Mouse (Mus musculus) cerebral cortex, adult 2 months (tissue): ENCODE data around the gene Gpatch11.

Source experiments
- WGBS: fragments of 180-500 bp; shearing (Covaris S2); methylation state at CpG from one replicate; pipeline ENCODE4 v1.1.7; 2018; 5-methylcytosine and 5-hydroxymethylcytosine counted together

Gpatch11 gene

DNA sequence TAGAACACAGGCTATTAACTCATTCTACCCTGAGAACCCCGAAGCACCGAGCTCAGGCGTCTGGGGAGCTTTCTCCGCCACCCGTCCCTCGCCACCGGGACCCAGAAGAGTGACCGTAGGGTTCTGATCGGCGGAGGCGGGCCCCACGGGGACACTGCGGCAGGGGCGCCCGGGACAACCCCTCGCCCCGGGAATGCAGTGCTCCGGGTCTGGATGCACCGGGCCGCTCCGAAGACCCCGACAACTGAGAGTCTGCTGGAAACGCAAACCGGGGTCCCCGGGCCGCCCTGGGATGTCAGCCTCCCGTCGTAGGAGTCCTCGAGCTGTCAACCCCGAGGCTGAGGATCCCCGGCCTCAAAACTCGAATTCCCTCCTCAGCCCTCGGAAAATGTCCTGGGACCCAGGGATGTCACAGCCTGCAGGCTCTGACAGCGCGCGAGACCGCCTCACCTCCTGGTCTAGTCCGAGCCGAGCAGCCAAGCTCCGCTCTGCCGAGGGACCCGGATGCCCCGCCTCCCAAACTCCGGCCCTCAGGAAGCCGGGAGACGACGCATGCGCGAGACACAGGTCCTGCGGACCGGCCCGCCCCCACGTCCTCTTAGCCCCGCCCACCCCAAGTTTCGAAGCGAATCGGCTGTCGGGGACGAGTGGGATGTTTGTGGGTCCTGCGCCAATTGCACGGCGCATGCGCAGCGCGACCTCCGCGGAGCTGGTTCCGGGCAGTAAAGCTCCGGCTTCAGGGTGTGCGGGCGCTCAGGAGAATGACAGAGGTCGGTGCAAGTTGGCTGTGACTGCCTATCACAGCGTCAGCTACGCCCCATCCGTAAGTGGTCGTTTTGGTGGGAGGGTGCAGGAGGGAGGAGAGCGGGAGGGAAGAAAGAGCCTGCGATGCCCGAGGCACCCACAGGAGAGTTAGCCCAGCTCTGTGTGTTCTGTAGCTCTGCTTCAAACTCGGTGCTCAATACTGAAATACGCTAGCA lies at the start of gene Gpatch11, which contains the start of gene Heatr5b:
Gpatch11 (plus strand) TSS at position 712 of the 980 bp plus-strand sequence.
Heatr5b (minus strand) TSS at position 509 of the 980 bp plus-strand sequence.
- WGBS: under 1% methylated on average over 81 of the region's 81 CpGs

DNA sequence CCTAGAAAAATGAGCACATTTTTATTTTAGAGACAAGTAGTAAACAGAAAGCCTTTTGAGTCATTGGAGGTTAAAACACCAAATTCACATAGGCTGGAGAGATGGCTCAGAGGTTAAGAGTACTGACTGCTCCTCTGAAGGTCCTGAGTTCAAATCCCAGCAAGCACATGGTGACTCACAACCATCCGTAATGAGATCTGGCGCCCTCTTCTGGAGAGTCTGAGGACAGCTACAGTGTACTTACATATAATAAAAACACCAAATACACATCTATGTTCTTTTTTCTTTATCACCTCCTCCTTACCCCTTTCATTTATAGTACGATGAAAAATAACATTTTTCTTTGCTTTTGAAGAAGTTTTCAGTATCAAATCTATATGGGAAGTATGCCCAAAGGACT lies 47.1 kb upstream of the Gpatch11 start:
- WGBS: 73% methylated on average over 3 of the region's 3 CpGs

DNA sequence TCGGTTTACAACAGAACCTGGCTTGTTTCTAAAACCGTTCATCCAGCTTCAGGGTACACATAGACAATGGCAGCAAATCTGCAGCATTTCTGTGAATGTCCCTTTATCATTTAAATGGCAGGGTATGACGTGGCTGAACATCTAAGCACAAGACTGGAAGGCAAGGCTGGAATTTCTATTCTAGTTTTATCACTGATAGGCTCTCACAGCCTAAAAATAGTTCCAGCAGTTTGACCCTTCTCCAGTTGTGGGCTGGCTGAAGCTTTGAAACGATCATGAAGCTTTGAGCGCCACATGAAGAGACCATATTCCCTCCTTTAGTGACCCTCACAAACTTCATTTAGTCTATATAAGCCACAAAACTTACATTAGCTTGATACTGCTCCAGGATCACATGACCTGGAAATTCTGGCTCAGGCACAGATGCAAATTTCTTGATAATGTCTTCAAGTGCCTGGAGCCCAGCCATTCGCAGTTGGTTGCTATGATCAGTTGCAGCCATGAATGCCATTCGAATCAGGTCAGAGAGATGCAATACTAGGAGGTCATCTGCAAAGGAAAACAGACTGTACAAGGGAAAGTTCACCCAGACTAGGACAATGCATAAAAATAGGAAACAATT lies 44.2 kb upstream of the Gpatch11 start:
- WGBS: 66% methylated on average over 7 of the region's 7 CpGs

DNA sequence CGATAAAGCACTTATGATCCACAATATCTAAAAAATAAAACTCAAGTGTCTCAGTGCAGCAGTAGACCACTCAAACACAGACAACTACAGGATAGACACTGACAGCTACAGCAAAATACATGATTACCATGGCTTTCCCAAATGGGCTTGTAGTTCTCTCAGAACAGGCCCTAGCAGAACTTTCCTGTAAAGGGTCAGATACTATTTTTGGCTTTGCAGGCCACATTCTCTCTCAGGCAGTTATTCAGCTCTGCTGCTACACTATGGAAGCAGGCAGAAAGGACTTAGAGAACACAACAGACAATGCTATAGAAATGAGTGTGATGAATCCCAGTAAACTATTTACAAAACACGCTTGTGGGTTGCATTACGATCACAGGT lies 43.7 kb upstream of the Gpatch11 start:
- WGBS: 85% methylated on average over 3 of the region's 3 CpGs

DNA sequence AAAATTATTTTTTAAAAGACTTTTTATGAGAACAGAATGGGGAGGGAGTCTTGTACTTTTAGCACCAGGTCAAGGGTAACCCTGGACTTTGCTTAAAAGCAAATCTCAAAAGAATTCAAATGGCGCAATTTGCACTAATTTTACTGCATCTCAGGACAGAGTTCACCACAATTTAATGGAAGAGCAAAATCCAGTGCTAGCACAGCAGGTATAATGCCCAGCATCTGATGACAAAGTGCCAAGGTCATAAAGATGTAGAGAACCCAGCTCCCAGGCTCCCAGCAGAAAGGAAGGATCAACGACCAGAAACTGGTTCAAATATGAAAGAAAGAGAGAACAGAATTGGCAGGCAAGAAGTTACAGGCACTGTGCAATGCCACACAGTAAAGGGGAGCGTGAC lies 43.2 kb upstream of the Gpatch11 start:
- 73% methylated on average over 3 of the region's 3 CpGs for WGBS

DNA sequence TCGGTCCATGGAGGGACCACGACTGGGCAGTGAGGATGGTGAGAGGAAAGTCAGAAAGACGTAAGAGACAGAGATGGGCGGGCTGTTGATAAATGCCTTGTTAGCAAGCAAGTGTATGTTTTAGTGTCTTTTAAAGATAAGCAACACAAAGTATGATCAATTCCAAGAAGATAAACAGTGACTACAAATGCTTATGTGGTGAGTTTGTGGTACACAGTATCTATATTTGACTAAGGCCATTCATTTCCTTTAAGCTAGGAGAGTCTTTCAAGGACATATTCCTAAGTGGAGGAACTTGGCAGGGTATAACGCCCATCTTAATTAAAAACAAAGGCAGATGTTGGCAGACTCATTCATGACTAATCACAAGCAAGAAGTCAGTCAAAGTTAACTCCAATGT lies 41.0 kb upstream of the Gpatch11 start:
- WGBS: 83% methylated on average over 5 of the region's 5 CpGs

DNA sequence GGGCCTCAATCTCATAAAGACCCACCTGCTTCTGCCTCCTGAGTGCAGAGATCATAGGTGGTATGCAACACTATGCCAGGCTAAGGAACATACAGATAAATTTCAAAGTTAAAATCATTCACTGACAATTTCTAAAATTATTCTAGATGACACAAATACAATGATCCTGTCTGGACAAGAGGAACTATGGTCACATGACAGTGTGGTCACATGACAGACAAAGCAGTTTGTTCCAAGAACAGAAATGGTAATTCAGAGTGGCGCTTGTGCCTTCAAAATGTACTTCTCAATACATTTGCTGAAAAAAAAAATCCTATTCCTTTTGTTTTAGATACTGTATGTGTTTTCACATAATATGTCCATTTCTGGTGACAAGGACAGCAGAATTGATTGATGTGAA lies 38.1 kb upstream of the Gpatch11 start:
- 93% methylated on average over 1 of the region's 1 CpGs for WGBS

DNA sequence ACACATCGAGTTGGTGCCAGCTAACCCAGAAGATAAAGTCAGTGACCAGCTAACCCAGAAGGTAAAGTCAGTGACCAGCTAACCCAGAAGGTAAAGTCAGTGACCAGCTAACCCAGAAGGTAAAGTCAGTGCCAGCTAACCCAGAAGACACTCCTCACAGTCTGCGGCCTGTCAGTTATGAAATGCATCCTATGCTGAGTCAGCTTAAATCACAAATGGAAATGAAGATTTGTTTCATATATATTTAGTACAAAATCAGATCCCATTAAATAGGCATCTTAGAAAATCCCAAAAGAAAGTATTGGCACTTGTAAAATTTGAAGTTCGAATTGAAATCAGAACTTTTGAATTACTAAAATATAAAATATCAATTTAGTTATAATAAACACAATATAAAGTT lies 25.8 kb upstream of the Gpatch11 start:
- WGBS: 92% methylated on average over 3 of the region's 3 CpGs

DNA sequence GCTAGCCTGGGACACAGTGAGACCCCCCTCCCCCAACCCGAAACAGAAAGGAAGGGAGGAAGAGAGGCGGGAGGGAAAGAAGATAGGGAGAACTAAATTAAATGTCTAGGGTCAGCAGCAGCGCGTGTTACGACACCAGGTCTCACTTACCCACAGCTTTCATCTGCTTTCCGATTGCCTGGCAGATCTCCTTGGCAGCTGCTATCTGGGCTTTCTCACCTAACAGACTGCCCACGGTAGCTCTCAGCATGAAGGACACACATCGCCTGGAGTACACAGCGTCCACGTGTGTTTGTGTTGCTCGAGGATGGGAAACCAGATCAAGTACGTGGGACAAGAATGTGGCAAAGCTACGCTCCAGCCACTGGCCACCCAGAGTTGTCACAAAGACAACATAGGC lies 11.0 kb upstream of the Gpatch11 start:
- 86% methylated on average over 13 of the region's 13 CpGs for WGBS

DNA sequence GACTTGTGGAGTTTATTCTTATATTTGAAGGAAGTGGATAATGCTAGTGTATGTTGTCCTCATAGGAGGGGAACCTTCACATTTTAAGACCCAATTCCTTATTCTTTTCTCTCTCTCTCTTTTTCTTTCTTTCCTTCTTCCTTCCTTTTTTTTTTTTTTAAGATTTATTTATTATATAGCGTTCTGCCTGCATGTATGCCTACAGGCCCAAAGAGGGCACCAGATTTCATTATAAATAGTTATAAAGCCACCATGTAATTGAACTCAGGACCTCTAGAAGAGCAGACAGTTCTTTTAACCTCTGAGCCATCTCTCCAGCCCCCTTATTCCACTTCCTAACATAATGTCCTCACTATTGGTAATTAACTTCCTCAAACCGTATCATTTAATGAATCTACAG lies 689 bp downstream of the Gpatch11 start:
- WGBS: 9% methylated on average over 2 of the region's 2 CpGs

DNA sequence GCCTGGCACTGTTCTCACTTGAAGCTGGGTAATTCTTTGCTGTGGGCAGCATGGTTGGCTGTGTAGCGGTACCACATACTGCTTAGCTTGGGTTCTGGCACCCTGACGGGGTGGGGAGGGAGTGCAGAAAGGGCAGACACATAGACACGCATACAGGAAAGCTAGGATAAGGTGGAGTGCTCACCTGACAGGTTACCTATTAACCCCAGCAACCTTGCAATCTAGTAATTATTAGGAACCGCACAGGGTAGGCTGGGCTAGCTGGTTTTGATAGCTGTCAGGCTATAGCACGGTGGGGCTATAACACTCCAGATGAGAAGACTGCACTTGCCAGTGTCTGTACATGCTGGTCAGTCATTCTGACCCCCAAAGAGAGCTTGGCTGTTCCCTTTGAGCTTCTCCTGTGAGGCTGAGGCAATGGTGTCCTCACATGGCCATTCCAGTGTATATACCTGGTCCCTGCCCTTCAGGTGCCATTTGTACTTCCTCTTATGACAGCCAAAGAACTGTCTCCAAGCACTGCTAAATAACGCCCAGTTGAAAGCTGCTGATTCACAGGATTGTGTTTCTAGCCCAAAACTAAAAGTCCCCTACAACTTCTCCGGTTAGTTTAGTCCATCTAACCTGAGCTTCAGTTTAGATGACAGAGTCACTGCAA lies 7.0 kb downstream of the Gpatch11 start:
- 92% methylated on average over 7 of the region's 7 CpGs for WGBS

DNA sequence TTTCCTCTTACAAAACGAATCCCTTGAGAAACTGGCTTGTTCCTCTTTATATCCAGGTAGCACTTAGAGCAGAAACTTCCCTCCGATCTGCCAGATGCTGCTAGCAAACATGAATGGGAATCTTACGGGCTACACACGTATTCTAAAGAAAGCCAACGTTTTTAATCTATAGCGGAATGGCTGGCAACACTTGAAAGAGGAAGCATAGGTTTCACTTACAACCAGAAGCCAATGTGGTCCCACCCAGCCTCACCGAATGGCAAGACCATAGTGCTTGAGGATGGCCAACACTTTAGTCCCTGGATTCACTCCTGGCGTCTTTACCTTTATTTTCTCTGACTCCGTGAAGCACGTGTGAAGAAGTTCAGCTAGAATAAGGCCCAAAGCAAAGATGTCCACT lies 20.9 kb downstream of the Gpatch11 start:
- WGBS: 88% methylated on average over 10 of the region's 10 CpGs

DNA sequence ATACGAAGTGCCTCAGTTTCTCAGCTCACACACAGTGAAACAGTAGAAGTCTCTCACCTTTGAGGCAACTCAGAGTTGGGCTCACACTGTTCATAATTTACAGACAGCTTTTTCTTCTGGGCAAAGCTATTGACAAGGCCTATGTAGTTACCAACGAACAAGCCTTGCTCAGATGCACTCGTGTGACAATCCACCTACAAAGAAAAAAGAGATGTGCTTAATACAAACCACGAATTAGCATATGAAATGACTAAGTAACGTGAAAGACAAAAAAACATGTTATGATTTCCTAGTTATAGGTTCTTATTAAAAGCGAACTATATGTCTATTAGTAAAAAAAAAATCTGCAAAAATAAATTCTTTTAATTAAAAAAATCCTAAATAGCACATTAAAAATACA lies 38.5 kb downstream of the Gpatch11 start:
- WGBS: 88% methylated on average over 6 of the region's 6 CpGs

DNA sequence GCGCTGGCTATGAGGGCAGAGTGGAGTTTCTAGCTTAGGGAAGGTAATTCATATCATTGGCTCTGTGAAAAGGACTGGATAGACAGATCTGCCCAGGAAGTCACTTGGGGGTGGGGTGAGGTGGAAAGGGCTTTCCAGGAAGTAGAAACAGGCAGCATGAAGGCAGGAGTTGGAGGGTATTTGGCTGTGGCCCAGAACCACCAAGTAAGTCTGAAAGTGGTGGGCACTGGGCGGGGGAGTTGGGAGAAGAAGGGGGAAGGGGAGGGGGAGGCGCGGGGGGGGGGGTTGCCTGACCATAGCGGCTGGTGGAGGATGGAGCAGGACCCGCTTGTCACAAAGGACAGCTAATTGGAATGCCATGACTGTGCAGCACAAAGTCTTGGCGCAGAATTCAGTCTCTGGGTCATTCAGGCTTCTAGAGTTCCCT lies 46.5 kb downstream of the Gpatch11 start:
- WGBS: 8% methylated on average over 6 of the region's 7 CpGs

DNA sequence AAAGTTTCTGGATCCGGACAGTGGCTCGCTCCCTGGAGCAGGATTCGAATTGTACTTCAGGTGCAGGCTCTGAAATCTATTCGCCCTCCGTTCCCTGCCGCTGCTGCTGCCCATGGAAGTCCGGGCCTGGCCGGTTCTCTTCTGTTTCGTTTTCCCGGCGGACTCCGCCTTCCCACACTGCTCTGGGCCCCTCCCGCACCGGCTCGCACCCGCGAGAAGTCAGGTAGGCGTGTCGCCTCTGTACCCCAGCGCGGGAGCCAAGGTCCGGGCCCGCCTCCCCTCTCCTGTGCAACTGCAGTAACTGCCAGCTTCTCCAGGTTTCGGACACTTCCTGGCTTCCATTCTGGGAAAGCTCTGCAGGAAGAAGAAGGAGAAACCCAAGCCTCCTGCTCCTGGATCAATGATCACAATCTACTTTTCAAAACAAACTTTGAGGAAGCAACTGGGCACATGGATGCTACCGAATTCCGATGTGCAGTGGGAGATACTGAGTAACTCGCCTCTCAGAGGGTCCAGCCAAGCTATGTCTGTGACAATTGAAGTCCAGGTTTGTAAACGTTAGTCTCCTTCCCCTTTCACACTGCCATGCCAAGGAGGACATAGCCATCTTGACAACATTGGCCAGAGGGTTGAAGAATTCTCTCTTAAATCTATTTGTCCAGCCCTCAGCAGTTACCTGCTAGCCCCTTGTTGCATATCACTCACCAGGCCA lies 47.2 kb downstream of the Gpatch11 start, which contains the start of gene Eif2ak2:
Eif2ak2 (minus strand) TSS at position 173 of the 712 bp plus-strand sequence.
- WGBS: 5% methylated on average over 28 of the region's 28 CpGs

DNA sequence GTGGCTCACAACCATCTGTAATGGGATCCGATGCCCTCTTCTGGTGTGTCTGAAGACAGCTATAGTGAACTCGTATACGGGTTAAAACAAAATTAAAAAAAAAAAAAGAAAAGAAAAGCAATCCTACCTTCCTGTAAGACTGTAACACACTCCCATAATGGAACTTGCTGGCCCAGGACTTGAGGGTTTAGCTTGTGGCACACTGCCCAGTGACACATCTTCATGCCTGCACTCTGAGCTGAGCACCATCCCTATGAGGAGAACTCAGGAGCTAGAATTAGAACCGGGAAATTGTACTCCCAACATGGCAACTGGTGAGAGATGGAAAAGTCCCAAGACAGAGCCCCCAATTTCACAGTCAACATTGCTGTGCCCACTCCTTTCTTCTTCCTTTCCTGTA lies 47.9 kb downstream of the Gpatch11 start:
- 86% methylated on average over 4 of the region's 4 CpGs for WGBS

DNA sequence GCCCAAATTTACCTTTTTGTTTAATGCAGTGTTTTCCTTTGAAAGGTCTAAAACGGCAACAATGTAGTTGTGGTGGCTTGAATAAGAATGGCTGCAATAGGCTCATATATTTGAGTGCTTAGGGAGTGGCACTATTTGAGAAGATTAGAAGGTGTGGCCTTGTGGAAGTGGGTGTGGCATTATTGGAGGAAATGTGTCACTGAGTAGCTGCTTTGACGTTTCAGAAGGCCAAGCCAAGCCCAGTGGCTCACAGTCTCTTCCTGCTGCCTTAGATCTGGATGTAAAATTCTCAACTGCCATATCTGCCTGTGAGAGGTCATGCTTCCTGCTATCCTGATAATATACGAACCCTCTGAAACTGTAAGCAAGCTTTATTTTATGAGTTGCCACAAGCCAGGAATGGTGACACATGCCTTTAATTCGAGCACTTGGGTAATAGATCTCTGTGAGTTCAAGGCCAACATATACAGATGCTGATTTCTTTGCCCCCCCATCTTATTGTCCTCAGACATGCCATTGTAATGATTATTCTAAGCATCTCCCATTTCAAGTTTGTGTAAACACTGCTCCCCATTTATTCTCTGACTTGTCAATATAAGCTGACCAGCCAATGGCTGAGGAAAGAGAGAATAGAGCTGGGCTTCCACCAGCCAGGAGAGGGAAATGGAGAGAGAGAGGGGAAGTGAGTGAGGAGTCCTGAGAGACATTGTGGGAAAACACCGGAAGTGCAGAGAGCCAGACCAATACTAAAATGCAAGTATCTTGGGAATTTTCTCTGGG lies 50.1 kb downstream of the Gpatch11 start:
- 83% methylated on average over 5 of the region's 5 CpGs for WGBS

DNA sequence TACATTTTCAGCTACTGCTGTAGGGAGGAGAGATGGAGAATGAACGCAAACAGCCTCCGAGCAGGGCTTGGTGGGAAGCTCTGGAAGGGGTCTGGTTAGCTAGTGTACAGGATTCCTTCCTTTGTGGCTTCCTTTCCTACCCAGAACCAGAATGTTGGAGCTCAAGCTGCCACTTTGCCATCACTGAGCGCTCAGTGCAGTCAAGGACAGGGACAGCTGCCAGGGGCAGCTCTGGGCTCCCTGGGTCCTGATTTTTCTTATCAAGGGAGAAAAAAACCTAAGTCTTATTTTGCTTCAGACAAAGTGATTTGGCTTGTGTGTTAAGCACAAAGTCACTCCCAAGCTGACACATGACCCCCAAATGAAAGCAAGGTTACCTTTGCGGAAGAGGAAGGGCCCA lies 53.2 kb downstream of the Gpatch11 start:
- 89% methylated on average over 4 of the region's 4 CpGs for WGBS

DNA sequence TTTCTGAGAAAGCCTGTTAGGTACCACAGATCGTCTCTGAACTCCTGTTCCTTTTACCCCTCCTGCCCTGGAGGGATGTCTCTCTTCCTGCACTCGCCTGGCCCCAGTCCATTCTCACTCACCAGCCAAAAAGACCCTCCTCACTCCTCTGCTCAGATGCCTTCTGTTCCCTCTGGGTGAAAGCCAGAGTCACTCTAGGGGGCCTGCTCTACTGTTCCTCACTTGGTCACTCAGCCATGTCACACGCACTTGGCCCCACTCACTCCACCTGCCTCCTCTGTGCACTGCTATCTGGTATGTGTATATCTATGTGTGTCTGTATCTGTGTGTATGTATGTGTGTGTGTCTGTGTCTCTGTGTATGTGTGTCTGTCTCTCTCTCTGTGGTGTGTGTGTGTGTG lies 53.8 kb downstream of the Gpatch11 start:
- 63% methylated on average over 3 of the region's 3 CpGs for WGBS

DNA sequence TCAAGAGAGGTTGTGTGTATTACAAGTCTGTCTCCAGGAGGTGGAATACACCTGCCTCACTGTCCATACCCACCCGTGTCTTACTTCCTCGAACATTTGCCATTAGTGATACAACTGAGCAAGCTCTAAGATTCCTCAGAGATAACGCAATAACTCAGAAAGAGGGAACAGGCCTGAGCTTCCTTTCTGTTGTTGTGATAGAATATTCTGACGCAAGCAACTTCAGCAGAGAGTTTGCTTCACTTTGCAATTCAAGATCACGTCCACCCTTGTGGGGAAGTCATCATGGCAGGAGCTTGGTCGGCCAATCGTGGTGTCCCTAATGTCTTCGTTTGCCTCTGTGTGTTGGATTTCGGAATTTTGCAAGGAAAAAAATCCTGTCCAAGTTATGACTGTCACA lies 55.7 kb downstream of the Gpatch11 start:
- 83% methylated on average over 9 of the region's 9 CpGs for WGBS

DNA sequence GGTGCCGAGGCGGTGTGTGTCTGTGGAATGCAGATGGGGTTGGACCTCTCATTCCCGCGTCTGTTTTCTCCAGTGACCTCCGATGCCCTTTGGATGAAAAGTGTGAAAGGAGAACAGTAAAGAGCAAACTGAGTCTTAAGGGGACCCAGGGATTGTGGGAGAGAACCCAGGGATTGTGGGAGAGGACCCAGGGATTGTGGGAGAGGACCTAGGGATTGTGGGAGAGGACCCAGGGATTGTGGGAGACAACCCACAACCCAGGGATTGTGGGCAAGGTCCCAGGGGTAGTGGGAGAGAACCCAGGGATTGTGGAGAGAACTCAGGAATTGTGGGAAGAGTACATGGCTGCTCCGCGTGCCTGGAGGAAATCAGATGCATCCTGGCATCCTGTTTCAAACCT lies 59.6 kb downstream of the Gpatch11 start:
- WGBS: 78% methylated on average over 7 of the region's 7 CpGs
